Mouse (Mus musculus): ENCODE data around the gene Rtf2. TPM values are rescaled to one million over a fixed set of nuclear protein-coding genes. Genes with fewer than 3 reads are reported as not detected.

Gene Rtf2
- polyA plus RNA-seq, 1 experiment from 2014 or later, result 73.4 TPM

- DNase-seq (ENCODE audit: low spot score) (no peak), ATAC-seq (no peak)
- H3K4me2 ChIP-seq (replicated peaks; ENCODE audit: low read depth, low read length), result no peak within 1 kb of the TSS
- no peak for TF ChIP-seq CTCF (IDR thresholded peaks at IDR 0.05)
- no peak for TF ChIP-seq EP300 (IDR thresholded peaks at IDR 0.05)
- no peaks in the 10 kb centered on the region for H3K9me3 ChIP-seq (ENCODE audit: low read length)
- peaks cover 1% of the 10 kb centered on the region; the same call in 1 of the 2 replicates for H3K36me3 ChIP-seq (ENCODE audit: insufficient read depth, low read length)
- no peak within 1 kb of the TSS for H3K9ac ChIP-seq (replicated peaks; ENCODE audit: low read depth)
- no peak within 1 kb of the TSS for H3K4me3 ChIP-seq (ENCODE audit: low read depth, low read length)
- WGBS, result 88% methylated on average over 11 of the region's 11 CpGs
- no peaks in the 10 kb centered on the region for H3K27me3 ChIP-seq (replicated peaks; ENCODE audit: insufficient read depth, low read length)
- no peaks in the 10 kb centered on the region for H3K4me1 ChIP-seq (ENCODE audit: insufficient read depth, low read depth, low read length)
- H3K27ac ChIP-seq (ENCODE audit: low read length), result no peak within 1 kb of the TSS
These were observed 18.1 kb downstream of the Rtf2 start, which contains the start of gene Gcnt7 for GRCm38 (mm10) chr2:172458496-172458895. Gcnt7 (minus strand) TSS chr2:172458596.

- no peak for TF ChIP-seq EP300 (IDR thresholded peaks at IDR 0.05)
- Histone ChIP-seq H3K4me1 (ENCODE audit: insufficient read depth, low read depth, low read length) (no peaks in the 10 kb centered on the region), H3K9ac (replicated peaks; ENCODE audit: low read depth) (no peak overlapping the region), H3K4me2 (replicated peaks; ENCODE audit: low read depth, low read length) (no peak overlapping the region), H3K9me3 (ENCODE audit: low read length) (no peaks in the 10 kb centered on the region), H3K4me3 (ENCODE audit: low read depth, low read length) (no peak overlapping the region), H3K36me3 (ENCODE audit: insufficient read depth, low read length) (peaks cover 7% of the 10 kb centered on the region), H3K27ac (ENCODE audit: low read length) (no peak overlapping the region), H3K27me3 (replicated peaks; ENCODE audit: insufficient read depth, low read length) (no peaks in the 10 kb centered on the region)
- no peak for DNase-seq (ENCODE audit: low spot score)
- 69% methylated on average over 2 of the region's 2 CpGs for WGBS
- no peak for ATAC-seq
These were observed 20.3 kb downstream of the Rtf2 start for GRCm38 (mm10) chr2:172460647-172461046.

GRCm38 (mm10) chr2:172462813-172463212 is 22.5 kb downstream of the Rtf2 start:
- WGBS, result 91% methylated on average over 4 of the region's 4 CpGs
- Histone ChIP-seq H3K4me1 (ENCODE audit: insufficient read depth, low read depth, low read length) (no peaks in the 10 kb centered on the region), H3K4me3 (ENCODE audit: low read depth, low read length) (no peak overlapping the region), H3K27me3 (replicated peaks; ENCODE audit: insufficient read depth, low read length) (no peaks in the 10 kb centered on the region), H3K9me3 (ENCODE audit: low read length) (no peaks in the 10 kb centered on the region), H3K9ac (replicated peaks; ENCODE audit: low read depth) (no peak overlapping the region), H3K27ac (ENCODE audit: low read length) (no peak overlapping the region), H3K4me2 (replicated peaks; ENCODE audit: low read depth, low read length) (no peak overlapping the region), H3K36me3 (ENCODE audit: insufficient read depth, low read length) (peaks cover 18% of the 10 kb centered on the region)
- DNase-seq (ENCODE audit: low spot score) (no peak), ATAC-seq (no peak)
- TF ChIP-seq CTCF (IDR thresholded peaks at IDR 0.05), result no peak
- no peak for TF ChIP-seq EP300 (IDR thresholded peaks at IDR 0.05)

- no peak for TF ChIP-seq EP300 (IDR thresholded peaks at IDR 0.05)
- TF ChIP-seq CTCF (IDR thresholded peaks at IDR 0.05), result peak; percentile 14; the same call in 1 of the 2 replicates
- H3K9ac ChIP-seq (replicated peaks; ENCODE audit: low read depth), result no peak overlapping the region
- peak; percentile 37 for DNase-seq (ENCODE audit: low spot score)
- peaks cover 29% of the 10 kb centered on the region for H3K36me3 ChIP-seq (ENCODE audit: insufficient read depth, low read length)
- no peak overlapping the region for H3K27ac ChIP-seq (ENCODE audit: low read length)
- H3K9me3 ChIP-seq (ENCODE audit: low read length), result no peaks in the 10 kb centered on the region
- no peak overlapping the region for H3K4me2 ChIP-seq (replicated peaks; ENCODE audit: low read depth, low read length)
- ATAC-seq, result no peak
- 81% methylated on average over 11 of the region's 11 CpGs for WGBS
- H3K4me1 ChIP-seq (ENCODE audit: insufficient read depth, low read depth, low read length), result no peaks in the 10 kb centered on the region
- H3K27me3 ChIP-seq (replicated peaks; ENCODE audit: insufficient read depth, low read length), result no peaks in the 10 kb centered on the region
- no peak overlapping the region for H3K4me3 ChIP-seq (ENCODE audit: low read depth, low read length)
These were observed 26.2 kb downstream of the Rtf2 start for GRCm38 (mm10) chr2:172466427-172467132.

GRCm38 (mm10) chr2:172467206-172467605 is 26.9 kb downstream of the Rtf2 start:
- Histone ChIP-seq H3K4me2 (replicated peaks; ENCODE audit: low read depth, low read length) (no peak overlapping the region), H3K4me1 (ENCODE audit: insufficient read depth, low read depth, low read length) (no peaks in the 10 kb centered on the region), H3K9ac (replicated peaks; ENCODE audit: low read depth) (no peak overlapping the region), H3K27ac (ENCODE audit: low read length) (no peak overlapping the region), H3K36me3 (ENCODE audit: insufficient read depth, low read length) (peaks cover 29% of the 10 kb centered on the region; the same call in 1 of the 2 replicates), H3K27me3 (replicated peaks; ENCODE audit: insufficient read depth, low read length) (no peaks in the 10 kb centered on the region), H3K9me3 (ENCODE audit: low read length) (no peaks in the 10 kb centered on the region), H3K4me3 (ENCODE audit: low read depth, low read length) (no peak overlapping the region)
- TF ChIP-seq EP300 (IDR thresholded peaks at IDR 0.05) (no peak), CTCF (IDR thresholded peaks at IDR 0.05) (no peak)
- 93% methylated on average over 5 of the region's 5 CpGs for WGBS
- ATAC-seq (no peak), DNase-seq (ENCODE audit: low spot score) (no peak)

- ATAC-seq (peak; percentile 79), DNase-seq (ENCODE audit: low spot score) (peak; percentile 78)
- Histone ChIP-seq H3K9ac (replicated peaks; ENCODE audit: low read depth) (no peak overlapping the region), H3K4me2 (replicated peaks; ENCODE audit: low read depth, low read length) (no peak overlapping the region), H3K4me3 (ENCODE audit: low read depth, low read length) (no peak overlapping the region), H3K9me3 (ENCODE audit: low read length) (no peaks in the 10 kb centered on the region), H3K4me1 (ENCODE audit: insufficient read depth, low read depth, low read length) (no peaks in the 10 kb centered on the region; the same call in 1 of the 2 replicates), H3K27ac (ENCODE audit: low read length) (no peak overlapping the region), H3K36me3 (ENCODE audit: insufficient read depth, low read length) (peaks cover 29% of the 10 kb centered on the region; the same call in 1 of the 2 replicates), H3K27me3 (replicated peaks; ENCODE audit: insufficient read depth, low read length) (no peaks in the 10 kb centered on the region)
- TF ChIP-seq CTCF (IDR thresholded peaks at IDR 0.05), result no peak
- TF ChIP-seq EP300 (IDR thresholded peaks at IDR 0.05), result no peak
- WGBS, result 75% methylated on average over 11 of the region's 11 CpGs
These were observed 28.0 kb downstream of the Rtf2 start for GRCm38 (mm10) chr2:172468346-172468819.
